Mouse (Mus musculus) olfactory bulb, adult 2 months (tissue): ENCODE results near the gene Nop53. TPM values are rescaled to one million over a fixed set of nuclear protein-coding genes. Genes with fewer than 3 reads are reported as not detected.
A peak's percentile ranks its signal among the peaks of the same experiment; 100 is the strongest.

ENCODE experiments used
- H3K27ac ChIP-seq: fragments of 200-500 bp; 2 replicates; pipeline ENCODE4 v1.5.1; 2012; ENCODE audit warnings: low read depth, low read length; ENCODE audit not compliant: insufficient read depth
- H3K4me1 ChIP-seq: fragments of 200-500 bp; 2 replicates; pipeline ENCODE4 v1.6.1; 2012; ENCODE audit warnings: low read length; ENCODE audit not compliant: control insufficient read depth, insufficient read depth
- H3K4me3 ChIP-seq: fragments of 200-500 bp; 2 replicates; pipeline ENCODE4 v1.5.1; 2012; ENCODE audit warnings: mild to moderate bottlenecking, low read depth, low read length, moderate library complexity; ENCODE audit not compliant: insufficient read depth
- CTCF ChIP-seq: fragments of 200-500 bp; IDR thresholded peaks from 2 replicates; pipeline ENCODE4 v1.5.1; 2012; ENCODE audit warnings: low read depth, mild to moderate bottlenecking, low read length, moderate library complexity; ENCODE audit not compliant: insufficient read depth
- POLR2A ChIP-seq: fragments of 200-500 bp; IDR thresholded peaks from 2 replicates; pipeline ENCODE4 v1.6.1; 2012; ENCODE audit warnings: mild to moderate bottlenecking, low read depth, low read length, moderate library complexity; ENCODE audit not compliant: insufficient read depth
- WGBS: fragments of 180-500 bp; shearing (Covaris S2); methylation state at CpG from one replicate; pipeline ENCODE4 v1.1.7; 2018; 5-methylcytosine and 5-hydroxymethylcytosine counted together
- polyA plus RNA-seq: library from polyadenylated mRNA; stranded (reverse); fragments of >200 nt; gene quantifications from 2 replicates; pipeline ENCODE4 v1.2.4, GENCODE M21; 2012; ENCODE audit warnings: low replicate concordance; ENCODE audit not compliant: missing spikeins, insufficient read depth, insufficient read length

The Nop53 gene
- polyA plus RNA-seq, 1 experiment: not detected

DNA sequence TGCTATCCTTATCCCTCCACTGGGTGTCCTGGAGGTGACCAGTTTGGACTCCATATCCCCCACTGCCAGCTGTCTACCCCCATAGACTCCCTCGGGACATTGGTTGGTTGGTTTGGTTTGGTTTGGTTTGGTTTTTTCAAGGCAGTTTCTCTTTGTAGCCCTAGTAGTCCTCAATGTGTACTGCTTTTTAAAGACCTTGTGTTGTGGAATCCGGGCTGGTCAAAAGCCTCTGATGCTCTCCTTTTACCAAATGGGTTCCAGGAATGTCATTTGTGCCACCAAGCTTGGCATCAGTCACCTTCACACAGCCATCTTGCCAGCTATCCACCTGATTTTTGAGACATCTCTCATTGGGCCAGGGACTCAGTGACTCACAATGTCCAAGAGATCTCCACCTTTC is 31.1 kb downstream of the Nop53 start:
- Histone ChIP-seq H3K4me1 (peaks cover 2% of the 10 kb centered on the region; the same call in 1 of the 2 replicates), H3K27ac (no peak overlapping the region), H3K4me3 (no peak overlapping the region)
- TF ChIP-seq CTCF: no peak
- TF ChIP-seq POLR2A: no peak
- 81% methylated on average over 2 of the region's 2 CpGs for WGBS

- Histone ChIP-seq H3K4me1 (no peaks in the 10 kb centered on the region; the same call in 1 of the 2 replicates), H3K27ac (no peak overlapping the region), H3K4me3 (no peak overlapping the region)
- WGBS: 32% methylated on average over 2 of the region's 2 CpGs
- TF ChIP-seq CTCF (no peak), POLR2A (no peak)
These were observed 31.6 kb downstream of the Nop53 start for GRCm38 (mm10) chr7:15914252-15914651.

- under 1% methylated on average over 4 of the region's 4 CpGs for WGBS
- H3K4me3 ChIP-seq: no peak overlapping the region
- peak; percentile 68 for TF ChIP-seq CTCF
- no peak for TF ChIP-seq POLR2A
- no peaks in the 10 kb centered on the region; the same call in 1 of the 2 replicates for H3K4me1 ChIP-seq
- H3K27ac ChIP-seq: no peak overlapping the region
These were observed 33.7 kb downstream of the Nop53 start for GRCm38 (mm10) chr7:15912183-15912582.

DNA sequence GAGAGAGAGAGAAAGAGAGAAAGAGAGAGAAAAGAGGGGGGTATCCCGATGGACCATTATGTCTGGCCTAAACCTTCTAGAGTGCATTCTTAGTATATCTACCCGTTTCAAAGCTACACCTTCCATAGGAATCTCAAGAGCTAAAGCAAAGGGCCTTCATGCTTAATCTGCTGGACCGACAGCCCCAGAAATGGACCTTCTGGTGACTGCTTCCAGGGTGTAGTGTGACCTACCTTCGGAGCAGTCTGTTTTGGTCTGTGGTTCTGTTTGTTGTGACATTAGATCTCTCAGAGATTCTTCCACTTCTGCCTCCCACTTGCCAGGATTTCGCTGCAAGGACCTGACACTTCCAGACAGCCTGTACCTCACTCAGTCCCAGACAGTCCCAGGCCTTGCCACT is 35.4 kb downstream of the Nop53 start:
- WGBS: 83% methylated on average over 5 of the region's 5 CpGs
- Histone ChIP-seq H3K4me3 (no peak overlapping the region), H3K27ac (no peak overlapping the region), H3K4me1 (no peaks in the 10 kb centered on the region; the same call in 1 of the 2 replicates)
- no peak for TF ChIP-seq POLR2A
- no peak for TF ChIP-seq CTCF

DNA sequence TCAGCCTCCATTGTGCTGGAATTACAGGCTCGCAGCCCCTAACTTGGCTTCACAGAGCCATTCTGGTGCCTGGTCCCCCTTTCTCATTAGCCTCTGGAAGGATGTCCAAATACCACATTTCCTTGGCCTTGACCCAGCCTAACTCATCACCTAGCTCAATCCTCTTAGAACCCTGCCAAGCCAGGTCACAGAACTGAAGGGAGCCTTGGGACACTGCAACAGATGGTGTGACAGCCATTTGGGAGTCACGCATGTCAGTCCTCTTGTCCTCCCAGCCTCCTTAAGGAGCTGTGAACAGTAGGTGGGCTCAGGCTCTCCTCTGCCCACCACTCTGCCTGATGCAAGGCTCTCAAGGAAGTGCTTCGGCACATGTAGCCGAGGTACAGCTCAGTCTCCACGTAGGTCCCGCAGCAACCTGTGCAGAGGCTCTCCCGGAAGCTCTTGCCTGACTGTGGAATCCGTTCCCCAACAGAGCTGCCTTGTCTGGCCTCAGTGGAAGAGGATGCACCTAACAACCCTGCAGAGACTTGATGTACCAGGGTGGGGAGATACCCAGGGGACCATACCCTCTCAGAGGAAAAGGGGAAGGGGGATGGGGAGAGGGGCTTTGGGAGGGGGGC is 37.8 kb downstream of the Nop53 start:
- Histone ChIP-seq H3K4me3 (no peak overlapping the region), H3K27ac (no peak overlapping the region), H3K4me1 (no peaks in the 10 kb centered on the region; the same call in 1 of the 2 replicates)
- TF ChIP-seq POLR2A (no peak), CTCF (no peak)
- WGBS: 80% methylated on average over 8 of the region's 8 CpGs

DNA sequence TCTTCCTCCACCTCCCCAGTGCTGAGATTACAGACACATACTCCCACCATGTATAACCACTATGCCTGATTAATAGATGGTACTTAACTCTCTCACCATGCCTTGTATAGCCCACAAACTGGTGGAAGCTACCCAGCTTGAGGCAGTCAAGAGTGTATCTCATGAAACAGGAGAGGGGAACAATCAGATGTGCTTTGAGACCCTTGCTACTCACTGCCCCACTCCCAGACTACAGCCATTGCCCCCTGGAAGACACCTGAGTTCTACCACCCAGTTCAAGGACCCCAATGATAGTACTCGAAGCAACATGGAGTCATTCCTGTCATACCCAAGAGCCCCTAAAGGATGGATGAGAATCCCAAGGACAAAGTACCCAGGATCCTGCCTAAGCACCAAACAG is 39.3 kb downstream of the Nop53 start:
- H3K27ac ChIP-seq: no peak overlapping the region
- H3K4me1 ChIP-seq: no peaks in the 10 kb centered on the region
- TF ChIP-seq POLR2A (no peak), CTCF (no peak)
- no peak overlapping the region for H3K4me3 ChIP-seq
- WGBS: 88% methylated on average over 1 of the region's 1 CpGs

GRCm38 (mm10) chr7:15905861-15906260 is 40.0 kb downstream of the Nop53 start:
- H3K4me3 ChIP-seq: no peak overlapping the region
- no peak overlapping the region for H3K27ac ChIP-seq
- TF ChIP-seq POLR2A: no peak
- no peak for TF ChIP-seq CTCF
- no peaks in the 10 kb centered on the region for H3K4me1 ChIP-seq
- WGBS: 61% methylated on average over 7 of the region's 7 CpGs

GRCm38 (mm10) chr7:15901366-15902048 is 44.4 kb downstream of the Nop53 start:
- Histone ChIP-seq H3K4me3 (no peak overlapping the region), H3K4me1 (no peaks in the 10 kb centered on the region), H3K27ac (no peak overlapping the region)
- no peak for TF ChIP-seq POLR2A
- no peak for TF ChIP-seq CTCF
- WGBS: 78% methylated on average over 9 of the region's 9 CpGs

DNA sequence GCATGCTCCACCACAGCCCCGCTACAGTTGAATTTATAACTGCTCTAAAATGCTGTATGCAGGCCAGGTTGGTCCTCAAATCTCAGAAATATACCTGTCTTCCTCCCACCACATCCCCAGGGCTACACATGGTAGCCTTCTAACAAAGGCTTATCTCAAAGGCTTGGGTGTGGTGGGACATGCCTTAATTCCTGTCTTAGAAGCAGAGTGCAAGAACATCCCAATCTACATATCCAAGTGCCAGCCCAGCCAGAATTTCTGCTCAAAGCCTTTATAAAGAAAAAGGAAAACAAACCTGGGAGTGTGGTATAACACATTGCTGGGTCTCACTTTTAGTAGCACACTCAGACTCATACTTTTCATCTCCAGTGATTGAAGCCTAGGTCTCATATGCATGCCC is 51.6 kb downstream of the Nop53 start:
- no peak for TF ChIP-seq POLR2A
- 72% methylated on average over 1 of the region's 1 CpGs for WGBS
- Histone ChIP-seq H3K4me3 (no peak overlapping the region), H3K27ac (no peak overlapping the region), H3K4me1 (no peaks in the 10 kb centered on the region)

Other genes with a start within 250 kb of the Nop53 start
- not detected in 2 replicates for gene Obox5, start 195.9 kb downstream of the Nop53 start, polyA plus RNA-seq
- not detected in 2 replicates for gene Obox6, start 106.4 kb downstream of the Nop53 start, polyA plus RNA-seq
- gene Crx, start 66.1 kb downstream of the Nop53 start, polyA plus RNA-seq: not detected in 2 replicates
- gene Crxos, start 63.5 kb downstream of the Nop53 start, polyA plus RNA-seq: not detected in 2 replicates
- 430 TPM in 1 of 2 replicates, not detected in the other for gene Selenow, start 23.7 kb downstream of the Nop53 start, polyA plus RNA-seq
- gene Ehd2, start 21.5 kb upstream of the Nop53 start, polyA plus RNA-seq: not detected in 2 replicates
- gene Bicra, start 101.8 kb upstream of the Nop53 start, polyA plus RNA-seq: not detected in 2 replicates
- not detected in 2 replicates for gene Zfp541, start 115.7 kb upstream of the Nop53 start, polyA plus RNA-seq
- not detected in 2 replicates for gene Napa, start 152.4 kb upstream of the Nop53 start, polyA plus RNA-seq
- not detected in 2 replicates for gene Kptn, start 173.8 kb upstream of the Nop53 start, polyA plus RNA-seq
- gene Slc8a2, start 183.8 kb upstream of the Nop53 start, polyA plus RNA-seq: not detected in 2 replicates
- gene Meis3, start 229.0 kb upstream of the Nop53 start, polyA plus RNA-seq: not detected in 2 replicates